Mouse (Mus musculus) bone marrow macrophage, adult 2 months (primary cell): Measurements from ENCODE around the gene Commd6.

Source experiments
- CTCF ChIP-seq: IDR thresholded peaks from 2 replicates; pipeline ENCODE4 v1.5.1; 2012; ENCODE audit warnings: low read depth, mild to moderate bottlenecking, low read length, moderate library complexity
- POLR2A ChIP-seq: IDR thresholded peaks from 2 replicates; pipeline ENCODE4 v1.6.1; 2012; ENCODE audit warnings: mild to moderate bottlenecking, low read depth, low read length, borderline replicate concordance

DNA sequence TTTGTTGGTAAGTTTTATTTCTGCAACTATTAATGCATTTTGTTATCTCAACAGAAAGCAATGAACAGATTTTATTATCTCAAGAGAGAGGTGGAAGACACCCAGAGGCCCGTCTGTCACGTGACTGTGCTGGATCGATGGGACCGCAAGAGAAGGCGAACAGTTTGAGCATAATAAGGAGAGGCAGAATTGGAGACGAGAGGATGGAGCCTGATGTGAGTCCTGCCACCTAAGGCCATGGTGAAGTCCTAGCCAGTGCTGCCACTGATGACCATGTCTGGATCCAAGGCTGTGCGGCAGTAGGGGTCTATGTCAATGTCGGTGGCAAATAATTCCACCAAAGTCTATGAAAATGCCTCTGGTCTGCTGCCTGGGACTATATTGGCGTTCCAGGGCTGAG is 43.8 kb downstream of the Commd6 start:
- TF ChIP-seq CTCF (no peak), POLR2A (no peak)
